Mouse (Mus musculus): Measurements from ENCODE around the gene Ttc6.

Ttc6 gene

GRCm38 (mm10) chr12:57545371-57546241, 18.3 kb upstream of the Ttc6 start:
- DNase-seq (ENCODE audit: low read depth): peak; percentile 58

GRCm38 (mm10) chr12:57546415-57547201, 17.3 kb upstream of the Ttc6 start, which contains the start of gene Foxa1:
Gene Foxa1, minus strand, starts transcription at chr12:57546916.
- peak; percentile 93 for DNase-seq (ENCODE audit: low read depth)

- no peak for DNase-seq (ENCODE audit: low read depth)
Measured at GRCm38 (mm10) chr12:57547890-57548289, 16.0 kb upstream of the Ttc6 start.

GRCm38 (mm10) chr12:57548352-57548980, 15.4 kb upstream of the Ttc6 start:
- DNase-seq (ENCODE audit: low read depth): no peak

GRCm38 (mm10) chr12:57548981-57549666, 14.8 kb upstream of the Ttc6 start:
- DNase-seq (ENCODE audit: low read depth): no peak

GRCm38 (mm10) chr12:57549667-57550160, 14.2 kb upstream of the Ttc6 start:
- DNase-seq (ENCODE audit: low read depth): no peak

GRCm38 (mm10) chr12:57550181-57550808, 13.6 kb upstream of the Ttc6 start:
- no peak for DNase-seq (ENCODE audit: low read depth)

- DNase-seq (ENCODE audit: low read depth): no peak
Measured at GRCm38 (mm10) chr12:57550881-57551280, 13.0 kb upstream of the Ttc6 start.

- DNase-seq (ENCODE audit: low read depth): no peak
Measured at GRCm38 (mm10) chr12:57552286-57552685, 11.6 kb upstream of the Ttc6 start.

GRCm38 (mm10) chr12:57554091-57554490, 9.8 kb upstream of the Ttc6 start:
- no peak for DNase-seq (ENCODE audit: low read depth)

GRCm38 (mm10) chr12:57571773-57572172, 7.9 kb downstream of the Ttc6 start:
- DNase-seq (ENCODE audit: low read depth): no peak

- DNase-seq (ENCODE audit: low read depth): no peak
Measured at GRCm38 (mm10) chr12:57572415-57572814, 8.5 kb downstream of the Ttc6 start.

- no peak for DNase-seq (ENCODE audit: low read depth)
Measured at GRCm38 (mm10) chr12:57575931-57576628, 12.2 kb downstream of the Ttc6 start.

GRCm38 (mm10) chr12:57607624-57608023, 43.7 kb downstream of the Ttc6 start:
- no peak for DNase-seq (ENCODE audit: low read depth)

GRCm38 (mm10) chr12:57615137-57615536, 51.2 kb downstream of the Ttc6 start:
- DNase-seq (ENCODE audit: low read depth): no peak

- peak; percentile 26 for DNase-seq (ENCODE audit: low read depth)
Measured at GRCm38 (mm10) chr12:57622030-57622429, 58.1 kb downstream of the Ttc6 start.

- DNase-seq (ENCODE audit: low read depth): no peak
Measured at GRCm38 (mm10) chr12:57623264-57623663, 59.4 kb downstream of the Ttc6 start.

GRCm38 (mm10) chr12:57624011-57624608, 60.2 kb downstream of the Ttc6 start:
- no peak for DNase-seq (ENCODE audit: low read depth)

GRCm38 (mm10) chr12:57650011-57650410, 86.1 kb downstream of the Ttc6 start:
- no peak for DNase-seq (ENCODE audit: low read depth)

GRCm38 (mm10) chr12:57650677-57651076, 86.8 kb downstream of the Ttc6 start:
- no peak for DNase-seq (ENCODE audit: low read depth)

All from 416B (cell line).